Mouse (Mus musculus) spleen, adult 2 months (tissue): ENCODE measurements at regions not wholly inside any gene's neighbourhood (a gene's known extent, or its start where the extent isn't known, plus 50 kb on each side); places are given as distances from the start of the nearest gene placed in this dataset.

Experiments
- CTCF ChIP-seq: fragments of 200-500 bp; IDR thresholded peaks from 2 replicates; pipeline ENCODE4 v1.5.1; 2011; ENCODE audit warnings: mild to moderate bottlenecking, inconsistent platforms; ENCODE audit not compliant: insufficient read depth, insufficient read length, insufficient replicate concordance; ENCODE audit errors: extremely low read depth
- POLR2A ChIP-seq: fragments of 200-500 bp; IDR thresholded peaks from 2 replicates; pipeline ENCODE4 v1.6.1; 2011; ENCODE audit warnings: low read depth, low read length, inconsistent platforms

DNA sequence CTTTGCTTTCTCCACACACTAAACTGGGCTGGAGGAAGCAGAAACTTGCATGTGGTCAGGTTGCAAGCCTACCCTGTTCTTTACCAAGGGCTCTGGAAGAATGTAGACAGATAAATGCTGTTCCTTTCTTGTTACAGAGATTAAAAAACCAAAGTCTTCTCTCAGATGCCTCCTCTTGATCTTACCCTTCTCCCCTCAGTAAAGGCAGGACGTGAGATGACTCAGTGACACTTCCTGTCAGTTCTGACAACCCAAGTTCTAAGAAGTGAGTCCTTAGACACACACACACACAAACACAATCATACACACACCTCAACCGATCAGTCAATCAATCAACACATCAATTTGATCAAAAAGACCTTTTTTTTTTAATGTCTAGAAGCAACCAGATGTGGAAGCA lies 168.8 kb upstream of the Atp2b1 start:
- TF ChIP-seq CTCF, result no peak
- no peak for TF ChIP-seq POLR2A
